13 mouse cellular contexts compared by ENCODE assay signal in the genomic region with DNA sequence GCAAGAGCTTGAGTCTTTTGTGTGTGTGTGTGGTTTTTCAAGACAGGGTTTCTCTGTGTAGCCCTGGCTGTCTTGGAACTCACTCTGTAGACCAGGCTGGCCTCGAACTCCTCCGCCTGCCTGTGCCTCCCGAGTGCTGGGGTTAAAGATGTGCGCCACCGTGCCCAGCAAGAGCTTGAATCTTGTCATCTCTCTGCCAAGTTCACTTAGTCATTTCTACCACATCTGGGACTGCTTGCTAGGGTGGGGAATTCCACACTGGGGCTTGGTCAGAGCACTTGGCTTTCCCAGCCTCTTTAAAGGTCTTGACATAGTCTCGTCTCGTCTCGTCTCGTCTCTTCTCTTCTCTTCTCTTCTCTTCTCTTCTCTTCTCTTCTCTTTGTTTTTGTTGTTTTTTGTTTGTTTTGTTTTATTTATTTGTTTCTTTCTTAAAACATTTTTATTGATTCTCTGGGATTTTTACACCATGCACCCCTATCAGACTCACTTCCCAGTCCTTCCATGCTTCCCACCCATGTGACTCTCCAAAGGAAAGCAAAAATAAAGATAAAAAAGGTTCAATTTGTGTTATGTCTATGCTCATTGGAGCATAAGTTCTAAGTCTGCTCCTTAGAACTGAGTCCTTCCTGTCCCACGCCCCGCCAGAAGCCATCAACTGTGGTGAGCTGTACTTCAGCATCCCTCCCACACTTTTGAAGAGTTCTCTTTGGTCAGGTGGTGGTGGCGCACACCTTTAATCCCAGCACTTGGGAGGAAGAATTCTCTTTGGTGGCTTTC. TPM values are rescaled to one million over a fixed set of nuclear protein-coding genes. Genes with fewer than 3 reads are reported as not detected.
DNase-seq lines count a peak whose midpoint lies in the region; ATAC-seq and TF ChIP-seq lines count a peak whose summit lies in the region.
"Had no signal": no experiment of that assay in that cellular context is flagged by ENCODE, and none has a peak within 500 bp of the region (broad histone marks: within the 10 kb centered on the region; RNA-seq: fewer than 3 reads in every experiment).

No protein-coding gene starts in this region.

- TF ChIP-seq EP300 in liver, embryonic 14.5 days (IDR thresholded peaks at IDR 0.05; ENCODE audit: low read depth): no peak

- peaks cover 42 to 54% of the 10 kb centered on the region in 2 experiments for H3K4me1 ChIP-seq in liver, embryonic 14.5 days (replicated peaks; ENCODE audit: control insufficient read depth in 2 of 2, insufficient read depth in 2 of 2, low read length in 1 of 2)

- CTCF ChIA-PET in Patski (lab: Charles Lee): interaction anchor here (0.9 to 8.5 kb wide), 4 partner anchors 18 to 59 kb away, joined by 3 to 44 read pairs (median 8); a partner anchor contains a TSS

- H3K9ac ChIP-seq in liver, embryonic 14.5 days (replicated peaks): peak overlapping the region; percentile 34; the same call in 1 of the 2 replicates
- H3K9ac ChIP-seq: embryonic facial prominence, embryonic 13.5 days; neural tube, embryonic 13.5 days had no signal

- H3K9me3 ChIP-seq in liver, embryonic 14.5 days (ENCODE audit: control insufficient read depth, low read length): peaks cover 16% of the 10 kb centered on the region
- H3K9me3 ChIP-seq: embryonic facial prominence, embryonic 13.5 days; neural tube, embryonic 13.5 days had no signal

- 74% methylated on average over 12 of the region's 12 CpGs for WGBS in liver, embryonic 14.5 days (ENCODE audit: insufficient replicate concordance)

- H3K27ac ChIP-seq in left cerebral cortex, adult 2 months: peak overlapping the region; percentile 66
- H3K27ac ChIP-seq in liver, embryonic 14.5 days: peak overlapping the region; percentile 91
- H3K27ac ChIP-seq: embryonic facial prominence, embryonic 13.5 days; macrophage; neural tube, embryonic 13.5 days had no signal

- ATAC-seq in Patski: peak; percentile 42
- peak; percentile 62 for ATAC-seq in liver, embryonic 14.5 days (ENCODE audit: insufficient read depth)

- TF ChIP-seq CTCF in left cerebral cortex, adult 2 months (IDR thresholded peaks at IDR 0.05): no peak
- TF ChIP-seq CTCF in Patski (IDR thresholded peaks at IDR 0.05): no peak
- no peak for TF ChIP-seq CTCF in liver, embryonic 14.5 days (IDR thresholded peaks at IDR 0.05; ENCODE audit: low read depth)

- in situ Hi-C loops in Patski (cut with MboI; ENCODE audit: low pct_unique_long_range_greater_than_20kb): no loop called here

- H3K4me2 ChIP-seq in liver, embryonic 14.5 days (ENCODE audit: low read depth): peak overlapping the region; percentile 54
- H3K4me2 ChIP-seq: embryonic facial prominence, embryonic 13.5 days; neural tube, embryonic 13.5 days had no signal

- intact Hi-C loops in left cerebral cortex, adult 2 months (cut with DNase I): no loop called here

- no peaks in the 10 kb centered on the region for H3K27me3 ChIP-seq in Patski
- H3K27me3 ChIP-seq in liver, embryonic 14.5 days (ENCODE audit: control insufficient read depth, insufficient read depth, low read length): no peaks in the 10 kb centered on the region
- H3K27me3 ChIP-seq: embryonic facial prominence, embryonic 13.5 days; neural tube, embryonic 13.5 days had no signal

- peaks cover 15% of the 10 kb centered on the region for H3K36me3 ChIP-seq in liver, embryonic 14.5 days (replicated peaks; ENCODE audit: control insufficient read depth, insufficient read depth, low read depth)
- H3K36me3 ChIP-seq: embryonic facial prominence, embryonic 13.5 days had no signal

- no peak for DNase-seq in left cerebral cortex, adult 2 months (ENCODE audit: extremely low spot score in 1 of 2, low spot score in 2 of 2)
- DNase-seq in left cerebral cortex, adult 11 months (ENCODE audit: low spot score): no peak
- no peak for DNase-seq in Patski (ENCODE audit: low read depth, low spot score)
- DNase-seq in liver, embryonic 14.5 days (ENCODE audit: low read depth in 3 of 3, low spot score in 3 of 3): peak in 1 of 3 experiments; percentile 45
- peak; percentile 36 to 62 for DNase-seq in thymus, postnatal 36 days
- DNase-seq in kidney, postnatal 14 days: no peak
- DNase-seq in cerebellum, adult 18-20 months: no peak
- no peak for DNase-seq in kidney, postnatal 10 days
- DNase-seq: heart, postnatal 36 days; left cerebral cortex, postnatal 4 days had no signal

- H3K4me3 ChIP-seq in left cerebral cortex, adult 2 months: no peak overlapping the region
- H3K4me3 ChIP-seq in liver, embryonic 14.5 days (ENCODE audit: insufficient read depth in 1 of 2, low read depth in 2 of 2, low read length in 2 of 2): no peak overlapping the region; a peak in 1 of 4 replicates
- H3K4me3 ChIP-seq: embryonic facial prominence, embryonic 13.5 days; neural tube, embryonic 13.5 days had no signal

- POLR2A ChIA-PET in Patski (lab: Charles Lee): no interaction called here

RNA-seq across cellular contexts. Expression of a gene that starts 19.1 kb away (rescaled TPM):
- 1 to 10 TPM; 1.1 to 2.5 TPM for total RNA-seq in left cerebral cortex, adult 2 months (2021)
- 0.31 TPM for polyA plus RNA-seq in Patski (2021)
- polyA plus RNA-seq in liver, embryonic 14.5 days (2012; rRNA removed): 3.2 and 4.3 TPM in 2 replicates
- 3.7 and 4.0 TPM in 2 replicates for polyA plus RNA-seq in liver, embryonic 14.5 days (2014; fragmentation: Nextera tagmentation; extraction: Ambion mirVana)

RNA-seq across cellular contexts. Expression of a gene that starts 21.3 kb away (rescaled TPM):
- 10 to 100 TPM; 40.8 to 43.9 TPM for total RNA-seq in left cerebral cortex, adult 2 months (2021)
- polyA plus RNA-seq in Patski (2021): 39.1 TPM
- polyA plus RNA-seq in liver, embryonic 14.5 days (2012; rRNA removed): 5.5 and 6.3 TPM in 2 replicates
- polyA plus RNA-seq in liver, embryonic 14.5 days (2014; fragmentation: Nextera tagmentation; extraction: Ambion mirVana): 3.5 and 4.5 TPM in 2 replicates

RNA-seq across cellular contexts. Expression of a gene that starts 21.7 kb away (rescaled TPM):
- 100 to 1,000 TPM; 186 TPM for total RNA-seq in left cerebral cortex, adult 2 months (2021)
- polyA plus RNA-seq in Patski (2021): 74.4 TPM
- polyA plus RNA-seq in liver, embryonic 14.5 days (2012; rRNA removed): 3.9 and 5.2 TPM in 2 replicates
- polyA plus RNA-seq in liver, embryonic 14.5 days (2014; fragmentation: Nextera tagmentation; extraction: Ambion mirVana): 4.4 and 5.6 TPM in 2 replicates

RNA-seq across cellular contexts. Expression of a gene that starts 31.3 kb away (rescaled TPM):
- 10 to 100 TPM; 13.6 to 17.2 TPM for total RNA-seq in left cerebral cortex, adult 2 months (2021)
- polyA plus RNA-seq in Patski (2021): 28.3 TPM
- 24.3 and 29.1 TPM in 2 replicates for polyA plus RNA-seq in liver, embryonic 14.5 days (2012; rRNA removed)
- polyA plus RNA-seq in liver, embryonic 14.5 days (2014; fragmentation: Nextera tagmentation; extraction: Ambion mirVana): 25.5 and 28.8 TPM in 2 replicates

RNA-seq across cellular contexts. Expression of a gene that starts 31.7 kb away (rescaled TPM):
- 10 to 100 TPM; 70.4 to 72.6 TPM for total RNA-seq in left cerebral cortex, adult 2 months (2021)
- 110 TPM for polyA plus RNA-seq in Patski (2021)
- polyA plus RNA-seq in liver, embryonic 14.5 days (2012; rRNA removed): 35.7 and 49.0 TPM in 2 replicates
- 39.0 and 49.1 TPM in 2 replicates for polyA plus RNA-seq in liver, embryonic 14.5 days (2014; fragmentation: Nextera tagmentation; extraction: Ambion mirVana)

Comparison
In these comparisons a context has a peak if more than half of its experiments do, and no peak if none do; other contexts are left out.
1. DNase-seq: peak in thymus, postnatal 36 days (2 of 2); none in left cerebral cortex, adult 2 months (0 of 2), left cerebral cortex, adult 11 months (single experiment), Patski (single experiment), kidney, postnatal 14 days (single experiment), cerebellum, adult 18-20 months (0 of 2) and kidney, postnatal 10 days (single experiment).
2. RNA of a gene that starts 21.7 kb away (polyA plus RNA-seq): 74.4 TPM in Patski (single experiment); 3.9 to 5.6 TPM in liver, embryonic 14.5 days; every median in the first group is over 10 times any median in the second.